Mouse (Mus musculus): Measurements from ENCODE around the gene Mycbpap. TPM values are rescaled to one million over a fixed set of nuclear protein-coding genes. Genes with fewer than 3 reads are reported as not detected.

Gene Mycbpap
- total RNA-seq, 2 experiments from 2014 or later: 0.13 TPM; not detected in 1

DNA sequence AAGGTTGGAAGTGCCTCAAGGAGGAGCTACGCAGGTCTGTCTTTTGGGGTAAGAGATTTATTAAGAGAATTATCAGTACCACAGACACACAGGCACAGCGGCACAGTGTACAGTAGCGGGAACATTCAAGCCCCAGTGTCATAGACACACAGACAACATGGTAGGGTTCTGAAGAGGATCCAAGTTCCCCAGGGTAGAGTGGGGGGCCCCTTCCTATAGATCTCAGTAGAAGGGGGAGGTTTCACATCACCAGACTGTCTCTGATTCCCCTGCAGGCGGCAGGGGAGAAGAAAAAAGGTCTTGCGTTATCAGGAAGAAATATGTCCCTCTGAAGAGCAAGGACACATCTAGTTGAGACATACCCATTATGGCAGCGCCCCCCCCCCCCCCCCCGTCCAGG is 18.2 kb upstream of the Mycbpap start:
- no peak for DNase-seq
- intact Hi-C loops (cut with DNase I; ENCODE audit: low total_unique reads): no loop called here

DNA sequence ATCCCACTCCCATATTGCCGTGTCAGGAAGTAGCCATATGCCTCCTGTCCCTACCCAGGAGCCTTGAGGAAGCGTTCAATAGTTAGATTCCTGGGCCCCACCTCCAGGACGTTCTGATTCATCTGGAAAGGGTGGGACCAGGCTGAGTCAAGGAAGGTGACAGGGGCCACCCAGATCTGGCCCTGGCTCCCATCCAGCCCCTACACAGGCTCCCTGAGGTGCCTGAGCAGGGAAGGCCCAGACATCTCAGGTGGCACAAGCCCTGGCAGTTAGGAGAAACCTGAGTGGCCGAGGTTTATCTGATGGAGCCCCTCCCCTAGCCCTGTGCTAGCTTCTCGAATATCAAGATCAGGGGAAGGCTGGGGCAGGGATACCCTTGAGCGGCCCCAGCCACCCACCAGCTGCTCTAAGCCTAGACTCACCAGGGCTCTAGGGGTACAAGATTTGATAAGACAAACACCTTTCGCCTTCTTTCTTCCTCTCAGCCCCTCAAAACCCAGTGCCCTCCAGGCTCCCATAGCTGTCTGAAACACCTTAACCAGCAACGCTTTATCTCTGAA is 17.3 kb upstream of the Mycbpap start:
- no peak for DNase-seq
- intact Hi-C loops (cut with DNase I; ENCODE audit: low total_unique reads): no loop called here

DNA sequence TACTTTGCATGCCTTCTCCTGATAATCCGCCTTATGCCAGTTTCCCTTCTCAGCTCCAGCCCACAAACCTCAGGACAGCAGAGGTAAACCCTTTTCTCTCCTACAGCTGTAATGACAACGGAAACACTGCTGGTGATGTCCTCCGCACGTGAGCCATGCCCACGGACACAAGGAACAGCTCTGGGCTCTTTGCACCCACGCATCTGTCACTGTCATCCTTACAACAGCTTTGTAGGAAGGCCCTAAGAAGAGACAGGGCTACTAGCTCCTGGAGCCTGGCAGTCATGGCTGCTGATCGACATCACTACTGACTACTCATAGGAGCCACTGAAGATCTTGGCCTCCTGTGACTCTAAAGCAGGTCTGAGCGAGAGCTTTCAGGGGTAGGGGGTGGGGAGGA is 11.6 kb upstream of the Mycbpap start:
- no peak for DNase-seq
- intact Hi-C loops (cut with DNase I; ENCODE audit: low total_unique reads): no loop called here

DNA sequence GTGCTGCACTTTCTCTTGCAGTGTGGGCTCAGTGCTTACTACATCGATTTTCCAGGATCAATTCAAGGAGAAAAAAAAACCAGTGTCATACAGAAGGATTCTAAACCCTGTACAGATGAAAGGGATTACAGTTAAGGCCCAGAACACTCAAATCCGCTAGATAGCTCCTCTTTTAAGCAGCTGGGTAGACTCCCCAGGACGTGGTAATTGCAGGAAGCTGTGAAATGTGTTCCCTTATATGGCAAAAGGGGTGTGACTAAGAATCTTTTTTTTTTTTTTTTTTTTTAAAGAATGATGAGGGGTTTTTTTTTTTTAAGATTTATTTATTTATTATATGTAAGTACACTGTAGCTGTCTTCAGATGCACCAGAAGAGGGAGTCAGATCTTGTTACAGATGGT is 7.3 kb upstream of the Mycbpap start:
- no peak for DNase-seq
- intact Hi-C loops (cut with DNase I; ENCODE audit: low total_unique reads): no loop called here

DNA sequence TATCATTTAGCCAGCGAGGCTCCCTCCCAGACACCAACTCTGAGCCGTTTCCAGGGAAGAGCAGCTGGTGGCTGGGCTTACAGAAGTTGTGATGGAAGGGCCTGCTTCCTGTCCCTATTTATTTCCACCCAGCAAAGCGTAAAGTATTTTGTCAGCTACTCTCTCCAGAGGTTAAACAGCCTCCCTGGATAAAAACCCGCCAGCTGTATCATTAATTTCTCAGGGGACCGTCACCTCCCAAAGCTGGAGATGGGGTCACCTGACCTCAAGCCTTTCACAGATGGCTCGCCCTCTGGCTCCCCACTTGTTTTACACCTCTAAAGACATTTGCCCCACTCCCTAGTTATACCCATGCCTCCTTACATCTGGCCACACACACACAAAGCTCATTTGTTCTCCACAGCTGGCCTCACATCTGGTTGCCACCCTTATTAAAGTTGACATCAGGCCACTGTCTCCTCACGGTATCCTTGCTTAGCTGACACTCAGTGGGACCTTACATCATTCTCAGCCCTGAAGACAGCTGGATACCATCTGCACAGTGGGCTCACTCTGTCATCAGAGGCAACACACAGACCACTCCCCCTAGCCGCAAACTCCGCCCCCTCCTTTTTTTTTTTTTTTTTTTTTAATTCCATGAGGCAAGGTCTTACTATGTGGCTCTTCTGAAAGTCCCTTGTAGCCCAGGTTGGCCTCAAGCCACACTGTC is 4.8 kb upstream of the Mycbpap start:
- no peak for DNase-seq
- intact Hi-C loops (cut with DNase I; ENCODE audit: low total_unique reads): no loop called here

DNA sequence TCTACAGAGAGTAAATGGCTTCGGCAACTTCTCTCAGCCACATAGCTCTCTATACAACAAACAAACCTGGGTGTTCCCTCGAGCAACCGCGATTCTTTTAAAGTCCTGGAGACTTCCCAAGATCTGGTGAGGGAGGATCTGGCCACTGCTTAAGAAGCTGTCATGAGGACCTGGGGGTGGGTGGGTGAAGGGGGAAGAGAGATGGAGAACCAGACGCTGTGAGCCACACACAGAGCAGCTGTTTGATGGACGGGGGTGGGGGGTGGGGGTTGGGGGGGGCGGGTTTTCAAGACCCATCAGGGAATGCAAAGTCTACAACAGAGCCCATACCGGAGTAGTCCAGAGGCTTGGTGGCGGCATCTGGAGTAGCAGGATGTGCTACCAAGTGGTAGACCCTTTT is 8.1 kb downstream of the Mycbpap start:
- intact Hi-C loops (cut with DNase I; ENCODE audit: low total_unique reads): no loop called here
- no peak for DNase-seq

DNA sequence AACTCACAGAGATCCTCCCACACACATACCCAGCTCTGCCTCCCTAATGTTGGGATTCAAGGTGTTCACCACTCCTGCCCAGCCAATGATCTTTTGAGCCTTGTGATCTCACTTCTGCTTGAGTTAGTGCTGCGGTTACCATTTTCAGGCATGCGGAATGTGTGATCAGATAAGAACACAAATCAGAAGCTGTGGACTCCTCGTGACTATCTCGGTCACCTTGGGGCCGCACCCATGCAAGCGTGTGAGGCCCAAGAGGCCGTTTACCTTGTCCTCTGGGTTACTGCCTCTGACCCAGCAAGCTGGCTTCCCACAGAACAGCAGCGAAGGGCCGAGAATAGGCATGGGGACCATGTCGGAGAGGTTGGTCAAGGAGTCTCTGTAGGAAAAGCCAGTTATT is 12.6 kb downstream of the Mycbpap start:
- intact Hi-C loops (cut with DNase I; ENCODE audit: low total_unique reads): no loop called here

DNA sequence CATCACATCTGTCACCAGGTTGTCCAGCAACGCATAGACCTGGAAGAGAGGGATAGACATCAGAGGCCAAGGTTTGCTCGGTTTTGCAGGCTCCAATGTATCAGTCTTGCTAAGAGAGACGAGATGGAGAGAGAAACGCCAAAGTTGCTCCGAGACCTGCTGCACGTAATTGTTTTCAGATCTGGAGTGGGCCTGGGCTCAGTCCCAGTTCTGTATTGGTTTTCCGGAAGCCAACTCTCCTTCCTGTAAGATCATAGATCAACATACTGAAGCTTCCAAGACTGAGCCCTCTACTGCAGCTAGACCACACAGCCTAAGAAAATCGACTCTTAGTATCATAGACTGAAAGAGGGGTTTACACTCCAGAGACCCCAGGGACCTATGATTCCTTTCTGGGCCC is 20.1 kb downstream of the Mycbpap start:
- intact Hi-C loops (cut with DNase I; ENCODE audit: low total_unique reads): no loop called here
- no peak for DNase-seq

More for the DNA sequence above, 12.6 kb downstream of the Mycbpap start:
- no peak for DNase-seq

DNA sequence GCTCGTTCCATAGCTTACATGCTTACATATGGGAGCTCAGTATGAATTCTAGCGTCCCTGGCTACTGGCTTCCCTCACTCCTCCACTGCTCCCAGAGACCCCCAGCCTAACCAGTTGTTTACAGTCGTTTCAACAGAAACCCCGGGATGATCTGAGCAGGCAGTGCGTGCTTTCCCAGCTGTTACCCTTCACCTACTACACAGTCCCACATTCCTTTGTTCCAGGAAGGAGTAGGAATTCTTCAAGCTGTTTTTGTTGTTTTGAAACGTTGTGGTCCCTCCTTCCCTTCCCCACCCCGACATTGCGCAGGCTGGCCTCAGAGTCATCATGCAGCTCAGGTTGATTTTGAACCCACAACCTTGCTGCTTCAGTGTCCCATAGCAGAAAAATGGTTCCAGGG is 21.2 kb downstream of the Mycbpap start:
- DNase-seq: no peak
- intact Hi-C loops (cut with DNase I; ENCODE audit: low total_unique reads): no loop called here

DNA sequence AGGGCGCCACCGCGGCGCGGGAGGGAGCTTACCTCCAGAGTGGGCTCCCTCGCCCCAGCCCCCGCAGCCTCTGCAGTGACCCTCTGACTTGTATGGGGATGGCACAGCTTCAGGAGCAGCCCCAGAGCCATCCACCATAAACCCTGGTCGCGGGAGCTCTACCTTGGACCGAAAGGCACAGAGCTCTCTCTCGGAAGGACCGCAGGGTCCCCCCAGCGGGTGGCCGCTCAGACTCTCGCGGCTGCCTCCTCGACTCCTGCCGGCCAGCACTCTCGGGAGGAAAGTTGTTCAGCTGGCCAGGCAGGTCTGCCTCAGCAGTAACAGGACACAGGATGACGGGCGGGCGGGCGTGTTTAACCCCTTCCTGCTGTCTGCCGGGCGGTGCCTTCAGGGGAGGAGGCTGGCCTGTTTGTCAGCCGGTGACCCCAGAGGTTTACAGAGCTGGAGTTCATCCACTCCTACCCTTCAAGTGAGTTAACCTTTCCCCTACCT is 21.8 kb downstream of the Mycbpap start, which contains the start of gene Epn3:
TSS of gene Epn3 (minus strand) at position 314 of the 492 bp plus-strand sequence.
- DNase-seq: no peak
- intact Hi-C loops (cut with DNase I; ENCODE audit: low total_unique reads): no loop called here

DNA sequence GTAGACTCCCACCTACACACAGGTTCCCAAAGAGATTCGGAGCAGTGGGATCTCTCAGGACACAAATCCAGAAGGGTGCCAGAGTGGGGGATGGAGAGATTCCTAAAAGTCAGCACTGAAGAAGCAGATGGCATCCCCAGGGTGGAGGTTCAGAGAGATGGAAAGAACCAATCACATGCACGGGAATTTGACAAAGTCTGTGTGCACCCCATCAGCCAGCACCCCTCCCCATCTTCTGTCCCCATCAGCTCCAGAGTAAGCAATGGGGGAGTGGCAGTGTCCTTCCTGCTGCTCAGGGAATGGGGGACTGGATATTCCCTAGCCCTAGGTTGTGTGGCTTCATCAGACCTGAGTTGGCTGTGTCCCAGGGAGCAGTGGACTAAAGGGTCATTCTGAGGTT is 22.5 kb downstream of the Mycbpap start:
- no peak for DNase-seq
- intact Hi-C loops (cut with DNase I; ENCODE audit: low total_unique reads): no loop called here

DNA sequence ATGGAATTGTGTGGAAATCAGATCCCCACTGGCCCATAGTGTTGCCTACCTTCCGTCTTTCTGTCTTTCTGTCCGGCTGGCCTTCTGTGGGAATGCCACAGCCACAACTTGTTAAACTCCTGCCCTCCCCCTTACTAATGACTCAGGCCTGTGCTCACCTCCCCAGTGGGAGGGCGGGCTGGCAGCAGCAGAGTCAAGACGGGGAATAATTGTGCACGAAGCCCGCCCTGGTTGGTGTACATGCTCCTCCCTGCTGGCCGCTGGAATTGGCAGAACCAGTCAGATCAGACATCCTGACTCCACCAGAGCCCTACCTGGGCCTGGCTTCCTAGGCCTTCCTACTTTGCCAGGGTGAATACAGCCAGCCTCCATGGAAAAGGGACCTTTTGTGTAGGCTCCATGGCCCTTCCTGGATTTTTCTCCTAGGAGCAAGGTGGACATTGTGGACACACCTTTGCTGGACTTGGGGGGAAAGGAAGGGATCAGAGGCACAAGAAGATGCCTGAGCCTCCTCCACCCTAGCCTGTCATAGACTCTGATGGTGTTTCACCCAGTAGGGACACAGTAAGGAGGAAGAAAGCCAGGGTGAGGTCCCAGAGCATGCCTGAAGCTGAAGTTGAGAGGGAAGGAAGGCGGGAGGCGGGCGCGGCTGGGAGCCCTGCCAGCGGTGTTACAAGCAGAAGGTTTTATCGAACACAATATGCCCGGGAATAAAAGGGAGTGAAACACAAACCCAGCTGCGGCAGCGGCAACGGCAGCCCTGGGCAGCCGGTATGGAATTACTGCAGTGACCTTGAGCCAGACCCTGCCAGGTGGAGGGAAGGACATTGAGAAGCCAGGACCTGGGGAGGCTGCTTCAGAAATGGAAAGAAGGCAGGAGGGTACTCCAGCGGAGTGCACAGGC is 23.2 kb downstream of the Mycbpap start:
- intact Hi-C loops (cut with DNase I; ENCODE audit: low total_unique reads): no loop called here
- no peak for DNase-seq

DNA sequence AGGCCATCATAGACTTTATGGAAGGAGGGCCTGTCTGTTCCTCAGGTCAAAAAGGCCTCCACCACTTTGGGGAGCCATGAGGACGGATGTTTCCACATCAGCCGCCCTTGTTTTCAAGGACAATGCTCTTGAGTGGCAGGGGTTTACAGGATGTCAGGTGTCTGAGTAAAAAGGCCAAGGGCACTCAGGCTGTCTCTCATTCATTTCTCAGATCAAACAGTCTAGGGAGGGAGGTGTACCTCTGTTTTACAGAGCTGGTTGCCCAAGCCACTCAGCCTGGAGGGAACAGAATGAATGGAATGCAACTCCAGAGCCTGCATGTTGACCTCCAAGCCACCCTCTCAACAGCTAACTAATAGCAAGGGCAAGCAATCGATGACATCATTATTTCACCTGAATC is 26.1 kb downstream of the Mycbpap start:
- intact Hi-C loops (cut with DNase I; ENCODE audit: low total_unique reads): no loop called here
- DNase-seq: no peak

DNA sequence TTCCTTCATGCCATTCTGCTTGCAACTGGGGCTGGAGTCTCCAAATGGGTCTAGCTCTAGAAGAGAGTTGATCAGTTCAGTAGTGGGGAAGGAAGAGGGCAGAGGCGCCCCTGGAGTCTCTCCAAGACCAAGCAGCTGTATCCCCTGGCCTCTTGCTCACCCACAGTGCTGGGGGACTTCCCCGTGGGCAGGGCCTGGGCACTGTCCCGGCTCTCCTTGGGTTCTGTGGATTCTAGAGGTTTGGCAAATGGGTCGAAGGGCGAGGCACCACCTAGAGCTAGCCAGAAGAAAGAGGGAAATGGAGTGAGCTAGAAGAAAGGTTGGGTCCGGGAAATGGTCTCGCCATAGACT is 29.8 kb downstream of the Mycbpap start:
- no peak for DNase-seq
- intact Hi-C loops (cut with DNase I; ENCODE audit: low total_unique reads): no loop called here

DNA sequence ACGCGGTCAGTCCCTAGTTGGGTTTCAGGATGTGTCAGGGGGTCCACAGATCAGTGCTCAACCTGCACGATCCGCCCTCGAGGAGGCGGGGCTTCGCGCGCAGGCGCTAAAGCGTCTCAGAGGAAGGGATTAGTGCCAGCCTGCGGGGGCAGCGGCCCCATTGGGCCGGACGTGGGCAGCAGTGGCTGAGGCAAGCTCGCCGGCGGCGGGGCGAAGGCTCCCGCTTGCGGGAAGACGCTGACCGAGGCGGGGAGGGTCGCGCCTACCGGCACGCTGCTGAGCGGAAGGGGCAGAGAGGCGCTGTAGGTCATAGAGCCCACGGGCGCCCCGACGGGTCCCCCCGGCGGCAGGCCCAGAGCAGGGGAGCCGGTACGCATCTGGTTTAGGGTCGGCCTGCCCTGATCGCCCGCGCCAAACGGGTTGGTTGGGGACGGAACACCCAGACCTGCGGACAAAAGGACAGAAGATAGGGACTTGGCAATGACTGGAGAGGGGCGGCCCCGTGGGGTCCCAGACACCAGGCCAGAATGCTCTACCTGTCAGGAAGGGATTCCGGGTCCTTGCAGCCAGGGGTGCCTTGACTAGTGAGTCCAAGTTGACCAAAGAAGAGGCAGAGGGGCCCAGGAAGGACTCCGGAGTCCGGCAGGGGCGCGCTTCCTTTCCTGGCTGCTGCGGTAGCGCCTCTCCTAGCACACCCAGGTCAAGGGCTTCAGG is 30.4 kb downstream of the Mycbpap start:
- DNase-seq: no peak
- intact Hi-C loops (cut with DNase I; ENCODE audit: low total_unique reads): no loop called here

DNA sequence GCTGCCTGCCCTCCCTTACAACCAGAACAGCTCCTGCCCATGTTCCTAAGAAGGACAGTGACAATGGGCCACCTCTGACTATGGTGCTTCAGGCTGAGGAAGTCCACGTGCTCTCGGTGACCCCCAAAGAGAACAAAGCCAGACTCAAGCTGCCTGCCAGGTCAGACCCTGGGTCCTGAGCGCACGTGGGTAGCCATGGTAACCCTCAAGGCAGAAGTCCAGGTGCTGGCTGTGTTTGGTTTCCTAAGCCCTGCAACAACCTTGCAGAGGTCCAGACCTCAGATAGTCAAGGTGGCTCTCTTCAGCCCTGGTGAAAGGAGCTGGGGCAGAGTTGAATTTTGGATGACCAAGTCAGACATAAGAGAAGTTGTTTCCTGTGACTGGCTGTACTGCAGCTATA is 31.8 kb downstream of the Mycbpap start:
- intact Hi-C loops (cut with DNase I; ENCODE audit: low total_unique reads): loop anchor here (5.0 to 10.0 kb wide), 4 partner anchors 67 to 365 kb away; partner anchors contain the start of gene Wfikkn2
- no peak for DNase-seq

DNA sequence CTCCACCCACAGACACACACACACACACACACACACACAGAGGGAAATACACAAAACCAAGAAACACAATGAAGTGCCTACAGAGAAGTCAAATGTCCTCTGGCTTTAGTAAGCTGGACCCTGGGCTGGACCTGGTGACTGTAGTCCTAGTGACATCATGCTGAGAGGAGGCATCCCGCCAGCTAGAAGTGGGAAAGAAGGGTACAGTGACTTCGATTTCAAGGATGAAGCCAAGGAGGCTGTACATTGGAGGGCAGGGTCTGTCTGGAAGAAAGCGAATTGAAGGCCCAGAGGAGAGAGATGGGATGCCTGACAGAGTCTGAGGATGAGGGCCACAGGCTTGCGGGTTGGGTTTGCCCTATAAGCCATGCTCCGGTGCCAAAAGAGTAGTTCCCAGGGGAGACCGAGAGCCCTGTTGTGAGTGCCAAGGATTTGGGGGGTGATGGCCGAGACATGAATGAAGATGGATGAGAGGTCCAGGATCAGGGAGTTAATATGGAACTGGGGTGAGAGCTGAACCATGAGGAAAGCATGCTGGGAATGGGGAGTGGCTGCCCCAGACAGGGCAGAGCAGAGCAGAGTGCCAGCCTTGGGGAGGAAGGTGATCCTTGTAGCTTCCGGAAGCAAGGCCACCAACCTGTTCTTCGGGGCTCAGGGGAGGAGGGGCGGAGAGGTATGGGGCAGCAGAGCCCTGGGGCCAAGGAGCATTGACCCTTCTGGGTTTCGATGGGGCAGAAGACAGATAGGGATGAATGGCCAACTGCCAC is 32.6 kb downstream of the Mycbpap start:
- no peak for DNase-seq
- intact Hi-C loops (cut with DNase I; ENCODE audit: low total_unique reads): loop anchor here (5.0 to 10.0 kb wide), 4 partner anchors 67 to 364 kb away; partner anchors contain the start of gene Wfikkn2

DNA sequence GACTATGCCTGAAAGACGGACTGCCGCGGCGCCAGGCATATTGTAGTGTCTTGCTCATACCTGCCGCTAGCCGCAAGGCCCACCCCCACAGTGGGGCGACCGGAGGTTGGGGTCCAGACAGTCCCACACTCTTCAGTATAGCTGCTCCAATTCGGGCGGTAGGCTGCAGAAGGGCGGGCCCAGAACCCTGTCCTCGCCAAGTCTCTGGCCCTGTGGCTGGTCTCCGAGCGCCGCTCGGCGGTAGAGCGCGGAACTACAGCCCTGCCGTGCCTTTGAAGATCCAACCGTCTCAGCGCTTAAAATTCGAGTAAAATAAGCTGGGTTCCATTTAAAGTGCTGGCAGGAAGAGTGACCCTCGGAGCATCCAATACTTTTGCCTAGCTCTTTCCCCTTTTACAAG is 35.5 kb downstream of the Mycbpap start, which contains the start of gene Spata20:
TSS of gene Spata20 (minus strand) at position 179 of the 400 bp plus-strand sequence.
- intact Hi-C loops (cut with DNase I; ENCODE audit: low total_unique reads): loop anchor here (5.0 to 10.0 kb wide), 4 partner anchors 64 to 361 kb away; partner anchors contain the start of gene Wfikkn2
- DNase-seq: peak; percentile 83

DNA sequence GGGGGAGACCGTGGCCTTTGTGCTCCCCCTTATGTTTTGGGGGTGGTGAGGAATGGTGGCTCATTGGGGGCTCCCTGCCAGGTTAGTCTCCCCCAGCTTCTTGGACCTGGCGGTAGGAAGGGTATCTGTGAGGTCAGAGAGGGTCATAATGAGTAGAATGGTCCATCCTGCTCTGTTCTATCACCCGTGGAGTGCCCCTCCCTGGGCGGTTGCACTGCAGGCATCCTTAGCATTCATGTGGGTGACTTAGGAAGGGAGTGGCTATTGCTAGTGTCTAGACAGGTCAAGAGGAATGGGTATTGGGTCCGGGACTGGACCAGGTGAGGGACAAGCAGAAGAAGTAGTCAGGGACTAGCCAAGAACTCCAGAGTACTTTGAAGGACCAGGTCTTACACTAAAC is 36.3 kb downstream of the Mycbpap start:
- intact Hi-C loops (cut with DNase I; ENCODE audit: low total_unique reads): loop anchor here (5.0 to 10.0 kb wide), 4 partner anchors 63 to 360 kb away; partner anchors contain the start of gene Wfikkn2
- DNase-seq: no peak

All from gastrocnemius, postnatal 14 days (tissue).